Mouse (Mus musculus) hindbrain, embryonic 11.5 days (tissue): ENCODE results near the gene Wnt11. TPM values are rescaled to one million over a fixed set of nuclear protein-coding genes. Genes with fewer than 3 reads are reported as not detected.
A peak's percentile ranks its signal among the peaks of the same experiment; 100 is the strongest.

Experiments
- ATAC-seq: fragments of 200-750 bp; cut with Nextera tagmentation; 2 replicates; pipeline ENCODE4 v1.8.0; 2017; ENCODE audit warnings: mild to moderate bottlenecking, moderate TSS enrichment, moderate library complexity; ENCODE audit not compliant: low FRiP score
- DNase-seq: peaks from one replicate; pipeline ENCODE4 v3.0.0-alpha.2; 2015; ENCODE audit warnings: low spot score
- H3K27ac ChIP-seq: fragments of 300-500 bp; sonication (generic); 2 replicates; pipeline ENCODE4 v1.5.1; 2014; ENCODE audit warnings: mild to moderate bottlenecking, low read depth, low read length
- H3K27me3 ChIP-seq: fragments of 300-500 bp; sonication (generic); 2 replicates; pipeline ENCODE4 v1.6.1; 2014; ENCODE audit warnings: mild to moderate bottlenecking, low read length, moderate library complexity, mixed read lengths; ENCODE audit not compliant: control insufficient read depth, insufficient read depth
- H3K36me3 ChIP-seq: fragments of 300-500 bp; sonication (generic); 2 replicates; pipeline ENCODE4 v1.6.1; 2014; ENCODE audit warnings: mild to moderate bottlenecking, low read length, moderate library complexity, mixed read lengths; ENCODE audit not compliant: control insufficient read depth, insufficient read depth
- H3K4me1 ChIP-seq: fragments of 300-500 bp; sonication (generic); replicated peaks from 2 replicates; pipeline ENCODE4 v1.6.1; 2014; ENCODE audit warnings: low read length, mixed read lengths; ENCODE audit not compliant: control insufficient read depth, insufficient read depth
- H3K4me2 ChIP-seq: fragments of 300-500 bp; sonication (generic); replicated peaks from 2 replicates; pipeline ENCODE4 v1.6.1; 2014; ENCODE audit warnings: mild to moderate bottlenecking, low read depth, low read length
- H3K4me3 ChIP-seq: fragments of 300-500 bp; sonication (generic); 2 replicates; pipeline ENCODE4 v1.5.1; 2014; ENCODE audit warnings: low read depth, low read length
- H3K9ac ChIP-seq: fragments of 300-500 bp; sonication (generic); 2 replicates; pipeline ENCODE4 v1.6.1; 2014; ENCODE audit warnings: low read depth, low read length
- H3K9me3 ChIP-seq: fragments of 300-500 bp; sonication (generic); 2 replicates; pipeline ENCODE4 v1.6.1; 2016; ENCODE audit warnings: low read length; ENCODE audit not compliant: control insufficient read depth
- WGBS: fragments of 180-500 bp; shearing (Covaris S2); extraction: QIAGEN DNeasy Blood & Tissue Kit; methylation state at CpG from one replicate; pipeline ENCODE4 v1.1.7; 2014; 5-methylcytosine and 5-hydroxymethylcytosine counted together
- polyA plus RNA-seq: library from polyadenylated mRNA; unstranded; fragments of >200 nt; fragmentation: Nextera tagmentation; extraction: Ambion mirVana; gene quantifications from 2 replicates; pipeline ENCODE4 v1.2.1, GENCODE M21; 2014

Wnt11 gene
- polyA plus RNA-seq, 1 experiment from 2014 or later: 3.5 TPM

- Histone ChIP-seq H3K4me1 (no peaks in the 10 kb centered on the region; the same call in 1 of the 2 replicates), H3K4me2 (no peak overlapping the region), H3K27ac (no peak overlapping the region), H3K27me3 (no peaks in the 10 kb centered on the region), H3K9ac (no peak overlapping the region), H3K9me3 (no peaks in the 10 kb centered on the region), H3K36me3 (no peaks in the 10 kb centered on the region), H3K4me3 (no peak overlapping the region)
- ATAC-seq (no peak), DNase-seq (no peak)
- WGBS: 37% methylated on average over 5 of the region's 5 CpGs
These were observed 37.4 kb upstream of the Wnt11 start for GRCm38 (mm10) chr7:98797347-98798133.

GRCm38 (mm10) chr7:98798134-98798417, 36.8 kb upstream of the Wnt11 start:
- H3K27ac ChIP-seq: no peak overlapping the region
- DNase-seq (peak; percentile 19), ATAC-seq (no peak)
- H3K4me3 ChIP-seq: no peak overlapping the region
- WGBS: 13% methylated on average over 3 of the region's 3 CpGs
- H3K9me3 ChIP-seq: no peaks in the 10 kb centered on the region
- H3K36me3 ChIP-seq: no peaks in the 10 kb centered on the region
- no peaks in the 10 kb centered on the region; the same call in 1 of the 2 replicates for H3K4me1 ChIP-seq
- H3K9ac ChIP-seq: no peak overlapping the region
- no peaks in the 10 kb centered on the region for H3K27me3 ChIP-seq
- H3K4me2 ChIP-seq: no peak overlapping the region

- Histone ChIP-seq H3K4me3 (no peak overlapping the region), H3K27me3 (no peaks in the 10 kb centered on the region), H3K27ac (no peak overlapping the region), H3K9ac (no peak overlapping the region), H3K36me3 (no peaks in the 10 kb centered on the region), H3K9me3 (no peaks in the 10 kb centered on the region), H3K4me1 (no peaks in the 10 kb centered on the region; the same call in 1 of the 2 replicates), H3K4me2 (no peak overlapping the region)
- 73% methylated on average over 8 of the region's 8 CpGs for WGBS
- DNase-seq: no peak
- ATAC-seq: no peak
These were observed 34.5 kb upstream of the Wnt11 start for GRCm38 (mm10) chr7:98800435-98800834.

GRCm38 (mm10) chr7:98801086-98801485, 33.8 kb upstream of the Wnt11 start:
- ATAC-seq (no peak), DNase-seq (no peak)
- Histone ChIP-seq H3K4me2 (no peak overlapping the region), H3K9me3 (no peaks in the 10 kb centered on the region), H3K9ac (no peak overlapping the region), H3K4me1 (no peaks in the 10 kb centered on the region; the same call in 1 of the 2 replicates), H3K4me3 (no peak overlapping the region), H3K27me3 (no peaks in the 10 kb centered on the region), H3K27ac (no peak overlapping the region), H3K36me3 (no peaks in the 10 kb centered on the region)
- WGBS: 69% methylated on average over 7 of the region's 7 CpGs

GRCm38 (mm10) chr7:98803181-98803580, 31.7 kb upstream of the Wnt11 start:
- H3K4me2 ChIP-seq: no peak overlapping the region
- 84% methylated on average over 9 of the region's 9 CpGs for WGBS
- no peak overlapping the region for H3K9ac ChIP-seq
- H3K9me3 ChIP-seq: no peaks in the 10 kb centered on the region
- H3K4me1 ChIP-seq: no peaks in the 10 kb centered on the region
- ATAC-seq (no peak), DNase-seq (no peak)
- no peaks in the 10 kb centered on the region for H3K36me3 ChIP-seq
- H3K27ac ChIP-seq: no peak overlapping the region
- H3K4me3 ChIP-seq: no peak overlapping the region
- no peaks in the 10 kb centered on the region for H3K27me3 ChIP-seq

DNA sequence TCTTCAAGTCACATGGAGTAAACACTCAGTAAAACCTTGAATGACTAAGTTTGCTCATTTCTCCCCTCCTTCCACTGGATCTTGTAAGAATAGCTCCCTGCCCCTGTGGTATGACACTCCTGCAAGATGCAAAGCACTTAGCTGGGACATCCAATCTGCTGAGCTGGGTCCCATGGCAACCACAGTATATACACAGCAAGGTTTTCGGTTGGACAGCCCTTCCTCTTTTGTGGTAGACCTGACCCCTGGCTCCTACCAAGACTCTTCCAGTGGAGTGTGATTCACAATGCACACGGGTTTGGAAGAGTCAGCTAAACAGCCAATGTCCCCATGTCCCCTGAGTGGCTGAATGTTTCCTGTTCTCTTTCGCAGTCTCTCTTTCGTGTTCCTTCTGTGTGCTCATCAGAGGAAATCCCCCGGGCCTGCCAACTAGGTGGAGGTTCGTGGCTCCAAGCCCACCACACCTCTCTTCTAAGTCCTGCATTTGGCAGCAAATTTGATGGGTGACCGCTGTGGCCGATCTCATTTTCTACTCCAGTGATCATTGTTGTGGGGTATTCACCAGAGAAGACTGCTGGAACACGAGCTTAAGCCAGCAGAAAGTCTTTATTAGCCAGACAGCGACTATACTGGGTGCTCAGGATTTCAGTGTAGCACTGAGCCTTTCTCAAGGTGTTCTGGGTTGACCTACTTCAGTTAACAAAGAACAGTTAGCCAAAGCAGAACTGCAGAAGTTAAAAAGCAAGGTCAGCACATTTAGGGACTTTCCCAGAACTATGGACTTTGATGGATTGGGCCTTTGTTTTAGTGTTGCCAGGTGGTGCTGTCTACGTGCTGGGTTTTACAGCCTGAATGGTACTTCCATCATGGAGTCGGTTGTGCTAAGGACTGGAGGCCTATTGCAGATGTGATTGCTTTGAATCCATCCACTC, 29.8 kb upstream of the Wnt11 start:
- no peak for DNase-seq
- WGBS: 63% methylated on average over 12 of the region's 12 CpGs
- no peaks in the 10 kb centered on the region for H3K4me1 ChIP-seq
- no peaks in the 10 kb centered on the region for H3K9me3 ChIP-seq
- H3K9ac ChIP-seq: no peak overlapping the region
- H3K36me3 ChIP-seq: no peaks in the 10 kb centered on the region
- H3K4me2 ChIP-seq: no peak overlapping the region
- H3K27me3 ChIP-seq: no peaks in the 10 kb centered on the region
- H3K4me3 ChIP-seq: no peak overlapping the region
- no peak for ATAC-seq
- H3K27ac ChIP-seq: no peak overlapping the region

DNA sequence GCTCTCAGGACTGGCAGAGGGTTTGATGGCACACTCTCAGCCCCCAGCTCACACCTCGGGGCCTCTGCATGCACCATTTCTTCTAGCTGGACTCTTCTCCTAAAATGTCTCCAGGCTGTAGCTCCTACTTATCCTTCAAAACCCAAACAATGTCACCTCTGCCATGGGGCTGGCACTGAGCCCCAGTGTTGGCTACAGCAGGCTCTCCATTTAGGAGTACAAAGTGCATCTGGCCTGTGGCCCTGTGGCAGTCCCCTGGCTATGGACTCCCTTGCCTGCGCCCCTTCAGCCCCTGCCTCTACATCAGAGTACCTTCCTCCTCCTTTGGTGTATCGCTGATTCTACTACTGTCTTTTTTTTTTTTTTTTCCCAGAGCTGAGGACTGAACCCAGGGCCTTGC, 28.0 kb upstream of the Wnt11 start:
- H3K9ac ChIP-seq: no peak overlapping the region

GRCm38 (mm10) chr7:98809372-98809771, 25.5 kb upstream of the Wnt11 start:
- H3K27me3 ChIP-seq: no peaks in the 10 kb centered on the region
- 88% methylated on average over 6 of the region's 6 CpGs for WGBS
- no peaks in the 10 kb centered on the region for H3K4me1 ChIP-seq
- DNase-seq (no peak), ATAC-seq (no peak)
- H3K4me3 ChIP-seq: no peak overlapping the region
- no peak overlapping the region for H3K27ac ChIP-seq
- H3K9ac ChIP-seq: no peak overlapping the region
- H3K9me3 ChIP-seq: no peaks in the 10 kb centered on the region
- H3K4me2 ChIP-seq: no peak overlapping the region
- H3K36me3 ChIP-seq: no peaks in the 10 kb centered on the region

More for the DNA sequence above, 28.0 kb upstream of the Wnt11 start:
- Histone ChIP-seq H3K36me3 (no peaks in the 10 kb centered on the region), H3K27me3 (no peaks in the 10 kb centered on the region), H3K27ac (no peak overlapping the region), H3K9me3 (no peaks in the 10 kb centered on the region), H3K4me1 (no peaks in the 10 kb centered on the region), H3K4me2 (no peak overlapping the region), H3K4me3 (no peak overlapping the region)
- ATAC-seq: no peak
- DNase-seq: no peak
- 83% methylated on average over 3 of the region's 3 CpGs for WGBS
